Mouse (Mus musculus) cerebellum, adult 2 months (tissue): ENCODE measurements around the gene Hoxa7.

ENCODE experiments used
- CTCF ChIP-seq: fragments of 200-500 bp; IDR thresholded peaks from 2 replicates; pipeline ENCODE4 v1.5.1; 2011; ENCODE audit warnings: low read depth, mild to moderate bottlenecking, control low read depth, low read length, moderate library complexity, borderline replicate concordance; ENCODE audit not compliant: insufficient read depth
- POLR2A ChIP-seq: fragments of 200-500 bp; IDR thresholded peaks from 2 replicates; pipeline ENCODE4 v1.6.1; 2011; ENCODE audit warnings: low read length, control low read depth, borderline replicate concordance; ENCODE audit not compliant: insufficient read depth

GRCm38 (mm10) chr6:52167176-52167575 is 54.5 kb downstream of the Hoxa7 start:
- TF ChIP-seq CTCF = no peak
- no peak for TF ChIP-seq POLR2A
